Mouse (Mus musculus) CD4-positive naive resting alpha-beta T cell, adult 76 days (primary cell): ENCODE results near the gene Ddx49. TPM values are rescaled to one million over a fixed set of nuclear protein-coding genes. Genes with fewer than 3 reads are reported as not detected.

Experiments used
- total RNA-seq: library from RNA; stranded (reverse); gene quantifications from one replicate; pipeline ENCODE4 v1.2.4, GENCODE M21; 2023

Gene Ddx49
- total RNA-seq = 81.1 TPM

GRCm38 (mm10) chr8:70302358-70302890, at the start of gene Ddx49, which contains the start of gene Cope:
TSS of gene Ddx49 (minus strand) at chr8:70302489.
TSS of gene Cope (plus strand) at chr8:70302518.

GRCm38 (mm10) chr8:70329124-70329834, 27.0 kb upstream of the Ddx49 start, which contains the start of gene Gdf1:
TSS of gene Gdf1 (plus strand) at chr8:70329817.

GRCm38 (mm10) chr8:70315624-70316510, 13.6 kb upstream of the Ddx49 start, which contains the start of gene Cers1:
TSS of gene Cers1 (plus strand) at chr8:70315775.

GRCm38 (mm10) chr8:70282603-70283135, 19.6 kb downstream of the Ddx49 start, which contains the start of gene Homer3:
TSS of gene Homer3 (plus strand) at chr8:70282827.

Other genes starting within 250 kb of the Ddx49 start
- gene Tm6sf2, start 229.6 kb downstream of the Ddx49 start, total RNA-seq = not detected
- not detected for gene Hapln4, start 219.0 kb downstream of the Ddx49 start, total RNA-seq
- gene Ncan, start 181.6 kb downstream of the Ddx49 start, total RNA-seq = not detected
- gene Nr2c2ap, start 171.2 kb downstream of the Ddx49 start, total RNA-seq = 24.6 TPM
- 25.9 TPM for gene Rfxank, start 163.3 kb downstream of the Ddx49 start, total RNA-seq
- 55.2 TPM for gene Borcs8, start 163.0 kb downstream of the Ddx49 start, total RNA-seq
- 3.4 TPM for gene Mef2b, start 162.8 kb downstream of the Ddx49 start, total RNA-seq
- 48.1 TPM for gene Tmem161a, start 130.1 kb downstream of the Ddx49 start, total RNA-seq
- gene Slc25a42, start 90.2 kb downstream of the Ddx49 start, total RNA-seq = 9.9 TPM
- 72.7 TPM for gene Sugp2, start 68.3 kb downstream of the Ddx49 start, total RNA-seq
- 6.4 TPM for gene Armc6, start 68.0 kb downstream of the Ddx49 start, total RNA-seq
- gene Homer3, start 19.7 kb downstream of the Ddx49 start, total RNA-seq = 6.3 TPM
- 115 TPM for gene Cope, start within 50 bp of the Ddx49 start, total RNA-seq
- not detected for gene Cers1, start 13.3 kb upstream of the Ddx49 start, total RNA-seq
- not detected for gene Gdf1, start 27.3 kb upstream of the Ddx49 start, total RNA-seq
- gene Upf1, start 50.8 kb upstream of the Ddx49 start, total RNA-seq = 71.3 TPM
- not detected for gene Comp, start 71.1 kb upstream of the Ddx49 start, total RNA-seq
- gene Crtc1, start 137.1 kb upstream of the Ddx49 start, total RNA-seq = 21.8 TPM
- 7.9 TPM for gene Klhl26, start 174.5 kb upstream of the Ddx49 start, total RNA-seq
- gene Tmem59l, start 184.9 kb upstream of the Ddx49 start, total RNA-seq = not detected
- not detected for gene Crlf1, start 190.7 kb upstream of the Ddx49 start, total RNA-seq
- gene Rex1bd, start 204.3 kb upstream of the Ddx49 start, total RNA-seq = 62.4 TPM
- gene Uba52, start 208.3 kb upstream of the Ddx49 start, total RNA-seq = 3,364 TPM
- 249 TPM for gene Fkbp8, start 225.2 kb upstream of the Ddx49 start, total RNA-seq
- gene Kxd1, start 225.5 kb upstream of the Ddx49 start, total RNA-seq = 60.3 TPM
- 30.2 TPM for gene Ell, start 237.0 kb upstream of the Ddx49 start, total RNA-seq